Mouse (Mus musculus) testis, adult 2 months (tissue): Measurements from ENCODE around the gene Gm44973.

Source experiments
- CTCF ChIP-seq: fragments of 200-500 bp; IDR thresholded peaks from 2 replicates; pipeline ENCODE4 v1.5.1; 2012; ENCODE audit warnings: low read depth, mild to moderate bottlenecking, inconsistent platforms, low read length, moderate library complexity; ENCODE audit not compliant: control insufficient read depth, insufficient read depth, insufficient replicate concordance
- POLR2A ChIP-seq: fragments of 200-500 bp; IDR thresholded peaks from 2 replicates; pipeline ENCODE4 v1.6.1; 2012; ENCODE audit warnings: low read depth, mild to moderate bottlenecking, inconsistent platforms, low read length, moderate library complexity; ENCODE audit not compliant: control insufficient read depth

GRCm38 (mm10) chr7:5017931-5018330, 2.6 kb downstream of the Gm44973 start:
- TF ChIP-seq CTCF, result no peak
- TF ChIP-seq POLR2A, result no peak
